9 mouse cellular contexts compared by ENCODE assay signal in the genomic region with DNA sequence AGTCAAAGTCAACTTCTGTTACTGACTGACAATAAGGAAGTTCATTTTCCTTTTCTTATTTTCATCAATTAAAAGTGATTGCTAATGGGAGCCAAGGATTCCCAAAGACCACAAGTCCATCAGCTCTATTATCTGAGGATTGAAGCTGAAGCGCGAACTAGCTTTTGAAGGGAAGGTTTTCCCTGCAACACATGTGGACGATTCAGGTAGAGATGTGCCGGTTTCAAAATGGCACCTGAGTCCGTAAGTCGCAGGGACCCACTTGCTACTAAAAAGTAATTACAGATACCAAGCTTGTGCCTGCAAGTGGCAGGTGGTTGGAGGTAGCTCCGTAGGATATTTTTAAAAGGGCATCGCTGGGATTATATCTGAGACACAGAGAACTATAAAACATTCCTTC. TPM values are rescaled to one million over a fixed set of nuclear protein-coding genes. Genes with fewer than 3 reads are reported as not detected.
DNase-seq lines count a peak whose midpoint lies in the region; ATAC-seq lines count a peak whose summit lies in the region.
"Had no signal": no experiment of that assay in that cellular context is flagged by ENCODE, and none has a peak within 500 bp of the region (broad histone marks: within the 10 kb centered on the region; RNA-seq: fewer than 3 reads in every experiment).

No protein-coding gene starts in this region.

- H3K27ac ChIP-seq in heart, embryonic 10.5 days: peak overlapping the region; percentile 91
- H3K27ac ChIP-seq in forebrain, embryonic 12.5 days: peak overlapping the region; percentile 80
- H3K27ac ChIP-seq in liver, embryonic 13.5 days: peak overlapping the region; percentile 47; the same call in 1 of the 2 replicates

- 70% methylated on average over 8 of the region's 8 CpGs for WGBS in heart, embryonic 10.5 days
- WGBS in forebrain, embryonic 12.5 days: 55% methylated on average over 8 of the region's 8 CpGs
- WGBS in liver, embryonic 13.5 days (ENCODE audit: insufficient replicate concordance): 33% methylated on average over 8 of the region's 8 CpGs

- H3K27me3 ChIP-seq in heart, embryonic 10.5 days (ENCODE audit: insufficient read depth, poor library complexity, severe bottlenecking): peaks cover 22% of the 10 kb centered on the region; the same call in 1 of the 2 replicates
- H3K27me3 ChIP-seq in forebrain, embryonic 12.5 days: peaks cover 32% of the 10 kb centered on the region
- H3K27me3 ChIP-seq in liver, embryonic 13.5 days: peaks cover 10% of the 10 kb centered on the region; the same call in 1 of the 2 replicates

- peak overlapping the region; percentile 64; the same call in 1 of the 2 replicates for H3K4me3 ChIP-seq in heart, embryonic 10.5 days
- H3K4me3 ChIP-seq in forebrain, embryonic 12.5 days (replicated peaks): peak overlapping the region; percentile 57
- H3K4me3 ChIP-seq in liver, embryonic 13.5 days (replicated peaks): peak overlapping the region; percentile 57

- DNase-seq in heart, embryonic 10.5 days (ENCODE audit: low spot score): no peak
- no peak for DNase-seq in heart, adult 11 months
- peak; percentile 60 for DNase-seq in 416B (ENCODE audit: low read depth)
- DNase-seq in liver, embryonic 13.5 days: no peak
- DNase-seq in c-Kit-positive CD71-positive TER-119-positive erythroid progenitor cells, embryonic 14.5 days (ENCODE audit: low spot score): no peak
- no peak for DNase-seq in urinary bladder, postnatal 10 days (ENCODE audit: low spot score)
- no peak for DNase-seq in frontal cortex, postnatal 36 days (ENCODE audit: low spot score in 2 of 2)
- DNase-seq: right cerebral cortex, postnatal 4 days had no signal

- no peak for ATAC-seq in forebrain, embryonic 12.5 days (ENCODE audit: low FRiP score)
- no peak for ATAC-seq in liver, embryonic 13.5 days (ENCODE audit: low read depth)

- H3K9ac ChIP-seq in forebrain, embryonic 12.5 days: no peak overlapping the region
- H3K9ac ChIP-seq in liver, embryonic 13.5 days: no peak overlapping the region

- peak overlapping the region; percentile 52 for H3K4me2 ChIP-seq in forebrain, embryonic 12.5 days
- H3K4me2 ChIP-seq in liver, embryonic 13.5 days: peak overlapping the region; percentile 68

- peaks cover 11% of the 10 kb centered on the region; the same call in 1 of the 2 replicates for H3K4me1 ChIP-seq in heart, embryonic 10.5 days
- H3K4me1 ChIP-seq in forebrain, embryonic 12.5 days: peaks cover 21% of the 10 kb centered on the region
- 0 out of 2 replicates have a peak, but pooled peaks cover 4% of the 10 kb centered on the region for H3K4me1 ChIP-seq in liver, embryonic 13.5 days (replicated peaks)

- H3K9me3 ChIP-seq in heart, embryonic 10.5 days: no peaks in the 10 kb centered on the region
- H3K9me3 ChIP-seq in forebrain, embryonic 12.5 days: no peaks in the 10 kb centered on the region
- H3K9me3 ChIP-seq in liver, embryonic 13.5 days (replicated peaks): no peaks in the 10 kb centered on the region

- peaks cover 3% of the 10 kb centered on the region; the same call in 1 of the 2 replicates for H3K36me3 ChIP-seq in heart, embryonic 10.5 days
- no peaks in the 10 kb centered on the region for H3K36me3 ChIP-seq in forebrain, embryonic 12.5 days (replicated peaks)
- H3K36me3 ChIP-seq in liver, embryonic 13.5 days: no peaks in the 10 kb centered on the region

RNA-seq across cellular contexts. Expression of a gene that starts 0.7 kb away (rescaled TPM):
- polyA plus RNA-seq in heart, embryonic 10.5 days (2016; fragmentation: Nextera tagmentation; extraction: Ambion mirVana): 1,947 and 1,991 TPM in 2 replicates
- polyA plus RNA-seq in forebrain, embryonic 12.5 days (2016; fragmentation: Nextera tagmentation; extraction: Ambion mirVana): 5,994 and 6,112 TPM in 2 replicates
- 1,269 and 1,520 TPM in 2 replicates for polyA plus RNA-seq in liver, embryonic 13.5 days (2015; fragmentation: Nextera tagmentation; extraction: Ambion mirVana)

RNA-seq across cellular contexts. Expression of a gene that starts 54.3 kb away (rescaled TPM):
- 0.08 TPM in 1 of 2 replicates, not detected in the other for polyA plus RNA-seq in heart, embryonic 10.5 days (2016; fragmentation: Nextera tagmentation; extraction: Ambion mirVana)
- polyA plus RNA-seq in forebrain, embryonic 12.5 days (2016; fragmentation: Nextera tagmentation; extraction: Ambion mirVana): not detected in 2 replicates
- 0.36 and 0.37 TPM in 2 replicates for polyA plus RNA-seq in liver, embryonic 13.5 days (2015; fragmentation: Nextera tagmentation; extraction: Ambion mirVana)
